Comparison of ENCODE assay signal across 28 mouse cellular contexts in genomic region chr1:103645285-103645684, GRCm38 (mm10).
"Had no signal": no experiment of that assay in that cellular context is flagged by ENCODE, and none has a peak within 500 bp of the region (broad histone marks: within the 10 kb centered on the region; RNA-seq: fewer than 3 reads in every experiment).

No protein-coding gene starts in this region.

- H3K36me3 ChIP-seq: embryonic facial prominence, embryonic 12.5 days; embryonic facial prominence, embryonic 13.5 days; embryonic facial prominence, embryonic 15.5 days; forebrain, embryonic 10.5 days; forebrain, embryonic 12.5 days; forebrain, embryonic 15.5 days had no signal

- DNase-seq: cerebellum, adult 2 months; cerebellum, adult 8-10 months; cerebellum, adult 9-10 months; cerebellum, adult 9-11 months; cerebellum, postnatal 10 days; cerebellum, postnatal 14 days; cerebellum, postnatal 25 days; cerebellum, postnatal 36 days; embryo, embryonic 11 days; forebrain, postnatal 0 days; gastrocnemius, adult 2 months; gastrocnemius, postnatal 10 days; gastrocnemius, postnatal 14 days; gastrocnemius, postnatal 25 days; gastrocnemius, postnatal 36 days; heart, adult 11 months; heart, adult 18-20 months; heart, adult 2 months had no signal

- H3K4me2 ChIP-seq: embryonic facial prominence, embryonic 12.5 days; embryonic facial prominence, embryonic 13.5 days; embryonic facial prominence, embryonic 15.5 days; forebrain, embryonic 12.5 days; forebrain, embryonic 13.5 days; forebrain, embryonic 15.5 days had no signal

- H3K4me1 ChIP-seq: embryonic facial prominence, embryonic 12.5 days; embryonic facial prominence, embryonic 13.5 days; embryonic facial prominence, embryonic 15.5 days; forebrain, embryonic 10.5 days; forebrain, embryonic 12.5 days; forebrain, embryonic 13.5 days; forebrain, embryonic 15.5 days had no signal

- H3K9ac ChIP-seq: embryonic facial prominence, embryonic 12.5 days; embryonic facial prominence, embryonic 13.5 days; embryonic facial prominence, embryonic 15.5 days; forebrain, embryonic 12.5 days; forebrain, embryonic 13.5 days; forebrain, embryonic 15.5 days; forebrain, postnatal 0 days had no signal

- ATAC-seq: forebrain, embryonic 13.5 days; forebrain, embryonic 14.5 days; forebrain, embryonic 15.5 days; forebrain, embryonic 16.5 days; forebrain, postnatal 0 days had no signal

- H3K4me3 ChIP-seq: embryonic facial prominence, embryonic 12.5 days; embryonic facial prominence, embryonic 13.5 days; embryonic facial prominence, embryonic 15.5 days; erythroblast, embryonic 14.5 days; forebrain, embryonic 10.5 days; forebrain, embryonic 12.5 days; forebrain, embryonic 13.5 days; forebrain, embryonic 15.5 days; gastrocnemius, adult 2 months; heart, adult 2 months had no signal

- H3K9me3 ChIP-seq: embryonic facial prominence, embryonic 12.5 days; embryonic facial prominence, embryonic 13.5 days; embryonic facial prominence, embryonic 15.5 days; forebrain, embryonic 10.5 days; forebrain, embryonic 12.5 days; forebrain, embryonic 13.5 days; forebrain, embryonic 15.5 days had no signal

- H3K27ac ChIP-seq: embryonic facial prominence, embryonic 12.5 days; embryonic facial prominence, embryonic 13.5 days; embryonic facial prominence, embryonic 15.5 days; forebrain, embryonic 10.5 days; forebrain, embryonic 12.5 days; forebrain, embryonic 13.5 days; forebrain, embryonic 15.5 days; gastrocnemius, adult 2 months; heart, adult 2 months had no signal

- H3K27me3 ChIP-seq: embryonic facial prominence, embryonic 12.5 days; embryonic facial prominence, embryonic 13.5 days; embryonic facial prominence, embryonic 15.5 days; forebrain, embryonic 12.5 days; forebrain, embryonic 13.5 days; forebrain, embryonic 15.5 days had no signal
